Mouse (Mus musculus): ENCODE measurements around the gene Pid1. TPM values are rescaled to one million over a fixed set of nuclear protein-coding genes. Genes with fewer than 3 reads are reported as not detected.
A peak's percentile ranks its signal among the peaks of the same experiment; 100 is the strongest.

Pid1 gene
- total RNA-seq, 2 experiments from 2014 or later, result 33.3 to 35.0 TPM

GRCm38 (mm10) chr1:84186756-84187437 is 177.1 kb downstream of the Pid1 start:
- DNase-seq (ENCODE audit: low spot score in 2 of 2), result no peak

GRCm38 (mm10) chr1:84177696-84178095 is 186.3 kb downstream of the Pid1 start:
- DNase-seq (ENCODE audit: low spot score in 2 of 2), result no peak

GRCm38 (mm10) chr1:84177033-84177432 is 186.9 kb downstream of the Pid1 start:
- peak in 1 of 2 experiments; percentile 19 for DNase-seq (ENCODE audit: low spot score in 2 of 2)

DNA sequence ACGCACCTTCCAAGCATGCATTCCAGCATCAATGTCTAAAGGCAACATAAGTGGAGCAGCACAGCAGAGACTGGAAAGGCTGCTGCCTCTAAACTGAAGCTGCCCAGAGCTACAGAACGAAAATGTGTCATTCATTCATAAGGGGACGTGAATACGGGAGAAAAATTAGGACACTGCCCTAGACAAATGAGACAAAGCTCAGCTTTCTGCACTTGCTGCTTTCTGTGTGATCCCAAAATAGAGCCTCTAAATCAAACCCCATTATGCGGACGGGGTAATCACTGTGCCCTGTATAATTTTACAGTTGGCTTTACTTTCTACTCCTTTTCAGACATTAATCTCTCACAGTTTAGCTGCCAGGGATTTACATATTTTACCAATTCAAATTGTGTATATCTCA is 191.0 kb downstream of the Pid1 start:
- DNase-seq (ENCODE audit: low spot score in 2 of 2), result no peak

GRCm38 (mm10) chr1:84157790-84158189 is 206.2 kb downstream of the Pid1 start:
- no peak for DNase-seq (ENCODE audit: low spot score in 2 of 2)

- no peak for DNase-seq (ENCODE audit: low spot score in 2 of 2)
Measured at GRCm38 (mm10) chr1:84155585-84155930, 208.4 kb downstream of the Pid1 start.

DNA sequence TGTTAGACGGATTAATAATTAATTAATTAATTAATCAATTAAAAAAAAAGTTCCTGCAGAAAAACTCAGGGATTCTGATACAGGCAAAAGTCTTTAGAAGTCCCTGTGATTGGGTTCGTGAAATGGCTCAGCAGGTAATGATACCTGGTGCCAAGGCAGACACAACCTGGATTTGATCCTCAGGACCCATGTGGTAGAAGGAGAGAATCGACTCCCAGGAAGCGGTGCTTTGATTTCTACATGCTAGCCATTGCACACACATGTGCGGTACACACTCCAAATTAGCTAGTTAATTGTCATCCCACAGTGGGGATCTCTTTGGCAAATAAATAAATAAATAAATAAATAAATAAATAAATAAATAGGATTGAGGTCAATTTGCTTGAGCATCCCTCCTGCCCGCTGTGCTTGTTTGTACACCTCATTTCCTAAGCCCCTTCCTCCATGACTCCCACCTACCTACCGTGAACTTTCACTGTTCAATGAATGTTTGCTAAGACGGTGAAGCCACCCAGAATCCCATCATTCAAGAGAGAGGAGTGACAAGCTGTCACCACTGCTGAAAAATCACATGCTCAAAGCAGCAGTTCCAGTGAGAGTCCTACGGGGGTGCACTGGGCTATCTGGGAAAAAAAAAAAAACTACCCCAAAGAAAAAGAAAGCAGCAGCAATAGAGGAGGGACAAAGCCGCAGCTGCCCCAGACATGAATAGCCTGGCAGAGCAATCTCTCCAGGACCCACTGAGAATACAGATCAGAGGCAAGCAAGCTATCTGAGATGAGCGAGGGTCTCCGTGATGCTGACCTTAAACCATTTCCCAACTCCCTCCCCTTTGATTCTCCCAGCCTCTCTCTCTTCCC is 209.0 kb downstream of the Pid1 start:
- no peak for DNase-seq (ENCODE audit: low spot score in 2 of 2)

GRCm38 (mm10) chr1:84153943-84154342 is 210.0 kb downstream of the Pid1 start:
- DNase-seq (ENCODE audit: low spot score in 2 of 2), result peak in 1 of 2 experiments; percentile 53

- no peak for DNase-seq (ENCODE audit: low spot score in 2 of 2)
Measured at GRCm38 (mm10) chr1:84141561-84141960, 222.4 kb downstream of the Pid1 start.

- DNase-seq (ENCODE audit: low spot score in 2 of 2), result no peak
Measured at GRCm38 (mm10) chr1:84132451-84132850, 231.5 kb downstream of the Pid1 start.

- DNase-seq (ENCODE audit: low spot score in 2 of 2), result no peak
Measured at GRCm38 (mm10) chr1:84131799-84132198, 232.2 kb downstream of the Pid1 start.

- peak; percentile 15 to 65 for DNase-seq (ENCODE audit: low spot score in 2 of 2)
Measured at GRCm38 (mm10) chr1:84128510-84128909, 235.5 kb downstream of the Pid1 start.

DNA sequence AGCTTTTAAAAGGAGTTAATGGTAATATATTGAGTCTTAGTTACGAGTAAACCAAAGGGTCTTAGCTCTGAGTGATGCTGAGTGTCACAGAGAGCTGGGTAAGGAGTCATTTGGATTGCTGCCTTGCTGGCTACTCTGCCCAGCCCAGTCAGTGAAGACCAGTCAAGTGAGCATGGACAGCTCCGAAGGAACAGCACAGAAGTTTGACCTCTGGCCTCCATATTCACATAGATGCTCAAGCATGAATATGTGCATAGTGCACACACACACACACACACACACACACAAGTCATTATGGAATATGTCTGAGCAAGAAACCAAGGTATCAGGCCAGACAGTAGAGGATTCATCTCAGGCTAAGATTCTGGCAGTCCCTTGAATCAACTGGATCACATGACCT is 244.7 kb downstream of the Pid1 start:
- no peak for DNase-seq (ENCODE audit: low spot score in 2 of 2)

GRCm38 (mm10) chr1:84106756-84107155 is 257.2 kb downstream of the Pid1 start:
- no peak for DNase-seq (ENCODE audit: low spot score in 2 of 2)

DNA sequence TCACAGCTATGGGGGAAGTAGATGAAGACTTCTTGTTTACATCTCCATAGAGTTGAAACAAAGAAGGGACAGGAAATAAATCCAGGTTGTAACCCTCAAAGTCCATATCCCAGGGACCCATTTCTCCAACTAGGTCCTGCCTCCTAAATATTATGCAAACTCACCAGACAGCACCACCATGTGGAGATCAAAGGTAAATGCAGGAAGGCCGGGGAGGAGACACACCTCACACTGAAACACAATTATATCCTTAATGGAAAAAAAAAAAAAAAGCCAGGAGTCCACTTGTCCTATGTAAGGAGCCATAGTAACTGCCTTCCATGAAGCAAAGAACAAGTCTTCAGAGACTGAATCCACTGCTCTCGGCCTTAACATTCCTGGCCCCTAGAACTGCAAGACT is 261.9 kb downstream of the Pid1 start:
- no peak for DNase-seq (ENCODE audit: low spot score in 2 of 2)

GRCm38 (mm10) chr1:84097398-84097797 is 266.6 kb downstream of the Pid1 start:
- no peak for DNase-seq (ENCODE audit: low spot score in 2 of 2)

GRCm38 (mm10) chr1:84093291-84093690 is 270.7 kb downstream of the Pid1 start:
- DNase-seq (ENCODE audit: low spot score in 2 of 2), result no peak

DNA sequence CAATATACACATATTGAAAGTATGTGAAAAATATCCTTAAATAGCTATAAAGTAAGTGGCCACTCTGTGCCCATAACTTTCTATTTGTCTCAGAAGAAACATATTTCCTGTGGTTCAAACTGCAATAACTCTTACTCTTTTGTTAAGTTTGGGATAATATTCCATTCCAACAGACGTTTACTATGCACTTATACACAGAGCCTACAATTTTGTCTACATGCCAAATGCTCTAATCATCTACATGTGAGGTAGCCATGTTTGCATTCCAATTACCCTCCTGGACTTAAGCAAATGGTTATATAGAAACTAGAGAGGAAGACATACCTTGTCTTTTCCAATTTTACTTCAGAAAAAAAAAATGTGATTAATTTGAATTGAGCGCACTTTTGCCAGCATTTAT is 274.3 kb downstream of the Pid1 start:
- DNase-seq (ENCODE audit: low spot score in 2 of 2), result no peak

GRCm38 (mm10) chr1:84087957-84088356 is 276.0 kb downstream of the Pid1 start:
- DNase-seq (ENCODE audit: low spot score in 2 of 2), result no peak

DNA sequence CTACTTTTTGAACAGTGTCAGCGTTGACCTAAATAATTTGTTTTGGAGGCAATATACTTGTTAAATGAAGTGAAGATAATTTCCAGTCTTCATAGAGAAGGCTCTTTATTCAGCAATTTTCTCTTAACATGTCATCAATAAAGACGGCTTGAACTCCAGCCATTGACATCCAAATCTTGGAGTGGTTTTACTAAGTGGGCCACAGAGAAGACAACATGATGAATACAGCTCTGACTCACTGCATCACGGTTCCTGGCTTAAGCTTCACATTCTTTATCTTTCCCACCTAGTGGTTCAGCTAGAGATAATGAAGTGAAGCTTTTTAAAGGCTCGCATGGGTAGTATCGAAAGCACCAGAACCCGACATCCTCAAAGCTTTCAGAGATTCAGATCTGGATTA is 276.7 kb downstream of the Pid1 start:
- no peak for DNase-seq (ENCODE audit: low spot score in 2 of 2)

GRCm38 (mm10) chr1:84086486-84086885 is 277.5 kb downstream of the Pid1 start:
- DNase-seq (ENCODE audit: low spot score in 2 of 2), result no peak

GRCm38 (mm10) chr1:84085361-84085760 is 278.6 kb downstream of the Pid1 start:
- DNase-seq (ENCODE audit: low spot score in 2 of 2), result no peak

DNA sequence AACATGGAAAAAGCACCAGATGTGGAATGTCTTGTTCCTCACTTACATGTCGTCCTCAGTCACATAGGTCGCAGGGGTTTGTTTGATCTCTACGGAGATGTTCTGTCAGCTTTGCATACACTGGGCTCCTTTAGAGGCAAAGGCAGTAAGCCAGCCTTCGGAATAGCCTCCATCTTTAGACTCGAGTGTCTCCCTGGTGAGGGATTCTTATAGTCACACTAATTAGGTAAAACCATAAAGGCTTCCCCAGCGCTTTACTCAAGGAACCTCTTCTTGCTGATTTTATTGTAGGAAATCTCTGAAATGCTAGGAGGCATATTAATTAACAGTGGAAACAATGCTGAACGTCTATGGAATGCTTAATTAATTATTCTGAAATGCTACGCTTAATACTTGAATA is 284.4 kb downstream of the Pid1 start:
- DNase-seq (ENCODE audit: low spot score in 2 of 2), result no peak
